Mouse (Mus musculus): ENCODE data around the gene Tuba1a.

- TF ChIP-seq CTCF (IDR thresholded peaks at IDR 0.05; ENCODE audit: extremely low read depth, insufficient read depth, insufficient read length, insufficient replicate concordance) (no peak), POLR2A (IDR thresholded peaks at IDR 0.05; ENCODE audit: low read depth, low read length) (no peak)
Measured at GRCm38 (mm10) chr15:98987077-98987630, 33.7 kb upstream of the Tuba1a start.
